Mouse (Mus musculus) granulocyte monocyte progenitor cell, adult 5-6 weeks (primary cell): ENCODE results near the gene Cacnb3. TPM values are rescaled to one million over a fixed set of nuclear protein-coding genes. Genes with fewer than 3 reads are reported as not detected.
A peak's percentile ranks its signal among the peaks of the same experiment; 100 is the strongest.

Experiments
- ATAC-seq: replicated peaks from 2 replicates; pipeline ENCODE4 v1.8.0; 2016; ENCODE audit warnings: mild to moderate bottlenecking, moderate TSS enrichment, inconsistent platforms; ENCODE audit not compliant: poor library complexity, severe bottlenecking
- total RNA-seq, 2 experiments: library from RNA; stranded (forward) in 1 of 2; stranded (reverse) in 1 of 2; fragments of 200-712, 200-1000 nt in 1 of 2; fragments of >200 nt in 1 of 2; fragmentation: Nextera tagmentation in 1 of 2; gene quantifications; 2 replicates each; pipeline ENCODE4 v1.2.3; 2014 to 2017

Gene Cacnb3
- total RNA-seq, 2 experiments from 2014 or later: not detected

DNA sequence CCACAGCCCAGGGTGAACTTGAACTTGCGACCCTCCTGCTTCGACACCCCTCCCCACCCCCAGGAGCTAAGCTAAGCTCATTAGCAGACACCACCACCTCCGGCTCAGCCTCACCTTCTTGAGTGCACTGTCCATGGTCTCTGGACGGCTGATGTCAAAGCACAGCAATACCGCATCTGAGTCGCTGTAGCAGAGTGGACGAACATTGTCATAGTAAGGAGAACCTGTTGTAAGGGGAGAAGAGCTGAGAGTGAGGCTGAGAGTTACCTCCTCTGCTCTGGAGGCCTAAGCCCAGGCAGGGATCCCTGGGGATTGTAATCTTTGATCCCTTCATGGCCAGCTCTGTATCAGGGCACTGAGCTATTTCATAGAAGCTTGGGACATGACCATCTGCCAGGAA lies 43.1 kb downstream of the Cacnb3 start:
- no peak for ATAC-seq

DNA sequence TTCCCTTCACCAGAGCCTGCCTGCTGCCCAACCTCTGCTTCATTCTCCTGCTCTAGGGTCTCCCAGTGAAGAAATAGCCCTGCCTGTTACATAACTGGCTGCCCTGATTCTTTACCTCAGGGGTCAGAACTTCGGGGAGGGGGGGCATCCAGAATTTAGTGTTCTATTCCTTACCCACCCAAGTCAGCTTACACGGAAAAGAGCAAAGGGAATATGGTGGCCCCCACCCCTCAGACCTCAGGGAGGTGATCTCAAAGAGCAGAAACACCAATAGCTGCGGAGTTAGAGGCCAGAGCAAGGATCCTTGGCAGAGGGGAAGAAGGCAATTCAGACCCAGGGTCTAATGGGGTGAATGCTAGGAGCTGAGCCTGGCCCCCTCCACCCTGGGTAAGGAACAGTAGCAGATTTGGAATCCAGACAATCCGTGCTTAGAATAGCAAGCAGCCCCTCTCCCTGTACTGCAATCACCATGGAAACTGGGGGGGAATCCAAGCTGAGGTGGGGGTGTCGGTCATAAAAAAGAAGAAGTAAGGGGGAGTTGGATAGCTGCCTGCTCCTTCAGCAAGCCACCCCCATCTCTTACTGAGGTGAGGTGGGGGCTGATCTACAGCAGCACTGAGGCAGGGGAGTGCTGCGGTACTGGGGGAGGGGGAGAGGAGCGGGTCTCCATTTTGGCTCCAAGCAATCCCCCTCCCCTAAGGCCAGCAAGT lies 43.8 kb downstream of the Cacnb3 start:
- no peak for ATAC-seq

DNA sequence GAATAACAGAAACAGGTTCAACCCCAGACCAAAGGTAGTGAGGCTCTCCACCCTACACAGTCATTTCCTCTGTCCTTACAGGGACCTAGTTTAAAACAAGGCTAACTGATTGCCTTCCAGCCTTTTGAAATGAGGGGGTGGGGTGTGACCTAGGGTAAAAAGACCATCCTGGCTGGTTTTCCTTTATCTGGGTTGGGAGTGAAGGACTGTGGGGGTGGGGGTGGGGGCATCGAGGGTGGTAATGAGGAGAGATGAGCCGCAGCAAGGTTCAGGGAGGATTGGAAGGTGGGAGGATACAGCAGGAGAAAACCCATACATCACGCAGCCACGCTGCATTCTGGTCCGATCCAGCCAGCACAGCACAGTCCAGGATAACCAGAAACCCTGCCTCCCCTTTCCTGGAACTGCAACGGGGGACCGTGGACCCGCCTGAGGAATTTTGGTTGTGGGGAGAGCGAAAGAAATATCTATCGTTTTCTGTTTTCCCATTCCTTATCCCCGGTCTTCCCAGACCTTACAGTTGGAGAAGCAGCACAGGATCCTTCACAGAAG lies 44.4 kb downstream of the Cacnb3 start:
- ATAC-seq: no peak

- ATAC-seq: no peak
Measured at GRCm38 (mm10) chr15:98675634-98676250, 45.1 kb downstream of the Cacnb3 start.

- ATAC-seq: no peak
Measured at GRCm38 (mm10) chr15:98676471-98676870, 45.8 kb downstream of the Cacnb3 start.

- ATAC-seq: peak; percentile 93
Measured at GRCm38 (mm10) chr15:98676940-98677728, 46.5 kb downstream of the Cacnb3 start, which contains the start of gene Rnd1. TSS of gene Rnd1 (minus strand) at chr15:98677461.

DNA sequence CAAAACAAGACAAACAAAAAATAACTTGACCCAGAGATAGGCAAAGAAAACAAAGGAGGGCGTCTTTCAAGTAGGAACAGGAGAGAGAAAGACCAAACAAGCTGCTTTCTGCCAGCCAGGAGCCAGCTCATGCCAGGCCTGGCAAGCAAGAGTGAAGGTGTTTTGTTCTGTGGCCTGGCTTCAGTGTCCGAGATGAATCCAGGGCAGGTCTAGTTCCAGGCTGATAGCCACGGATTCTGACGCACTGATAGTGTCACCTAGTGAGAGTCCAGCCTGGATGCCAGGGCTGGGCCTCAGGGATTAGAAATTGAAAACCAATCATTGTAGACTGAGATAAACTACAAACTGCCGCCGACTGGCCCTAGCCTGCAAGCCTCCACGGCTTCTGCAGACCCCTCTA lies 47.3 kb downstream of the Cacnb3 start:
- no peak for ATAC-seq

GRCm38 (mm10) chr15:98680660-98681059 lies 50.0 kb downstream of the Cacnb3 start:
- no peak for ATAC-seq

- no peak for ATAC-seq
Measured at GRCm38 (mm10) chr15:98681633-98682032, 51.0 kb downstream of the Cacnb3 start.

DNA sequence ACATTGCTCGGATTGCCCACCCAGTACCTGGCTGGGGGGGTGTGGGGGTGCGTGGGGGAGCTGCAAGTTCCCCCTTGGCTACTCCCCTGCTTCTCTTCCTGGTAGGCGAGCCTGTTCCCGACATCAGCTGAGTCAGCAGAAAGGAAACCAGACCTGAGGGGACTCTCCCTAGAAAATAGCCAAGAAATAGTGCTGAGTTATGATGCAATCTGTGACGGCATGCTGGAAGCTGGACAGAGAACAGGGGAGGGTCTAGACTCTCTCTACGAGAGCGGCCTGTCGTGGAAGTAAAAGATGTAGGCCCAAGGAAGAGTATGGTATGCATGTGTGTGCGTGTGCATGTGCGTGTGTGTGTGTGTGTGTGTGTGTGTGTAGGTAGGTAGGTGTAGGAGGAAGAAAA lies 52.5 kb downstream of the Cacnb3 start:
- peak; percentile 85 for ATAC-seq

DNA sequence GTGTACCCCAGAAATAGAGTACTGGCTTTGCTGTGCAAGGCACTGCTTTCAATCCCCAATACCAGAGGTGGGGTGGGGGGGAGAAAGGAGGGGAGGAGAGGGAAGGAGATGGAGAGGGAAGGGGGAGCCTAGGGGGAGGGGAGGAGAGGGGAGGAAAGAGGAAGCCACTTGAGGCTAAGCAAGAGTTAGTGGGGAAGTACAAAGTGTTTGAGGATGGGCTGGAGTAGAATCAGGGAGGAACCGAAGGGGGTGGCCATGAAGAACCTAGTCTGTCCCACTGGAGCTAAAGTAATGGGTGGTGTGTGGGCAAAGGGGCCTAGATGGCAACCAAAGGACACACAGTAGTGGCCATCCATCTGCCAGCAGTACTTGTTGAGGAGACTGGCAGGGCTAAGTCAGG lies 53.1 kb downstream of the Cacnb3 start:
- ATAC-seq: peak; percentile 78

GRCm38 (mm10) chr15:98685926-98686325 lies 55.3 kb downstream of the Cacnb3 start:
- ATAC-seq: no peak

GRCm38 (mm10) chr15:98689682-98690081 lies 59.0 kb downstream of the Cacnb3 start:
- ATAC-seq: no peak

- ATAC-seq: no peak
Measured at GRCm38 (mm10) chr15:98691486-98692147, 61.0 kb downstream of the Cacnb3 start.

GRCm38 (mm10) chr15:98692171-98692715 lies 61.6 kb downstream of the Cacnb3 start:
- peak; percentile 54 for ATAC-seq

Other genes with a start within 250 kb of the Cacnb3 start
- not detected in 2 replicates for gene Olfr283, start 249.9 kb upstream of the Cacnb3 start, total RNA-seq (2014; fragmentation: Nextera tagmentation)
- gene Olfr283, start 249.9 kb upstream of the Cacnb3 start, total RNA-seq (2017): not detected in 2 replicates
- not detected in 2 replicates for gene Olfr282, start 199.6 kb upstream of the Cacnb3 start, total RNA-seq (2014; fragmentation: Nextera tagmentation)
- gene Olfr282, start 199.6 kb upstream of the Cacnb3 start, total RNA-seq (2017): not detected in 2 replicates
- not detected in 2 replicates for gene Olfr281, start 178.3 kb upstream of the Cacnb3 start, total RNA-seq (2014; fragmentation: Nextera tagmentation)
- not detected in 2 replicates for gene Olfr281, start 178.3 kb upstream of the Cacnb3 start, total RNA-seq (2017)
- not detected in 2 replicates for gene OR5BS1P, start 160.9 kb upstream of the Cacnb3 start, total RNA-seq (2014; fragmentation: Nextera tagmentation)
- gene OR5BS1P, start 160.9 kb upstream of the Cacnb3 start, total RNA-seq (2017): not detected in 2 replicates
- gene Lalba, start 148.1 kb upstream of the Cacnb3 start, total RNA-seq (2014; fragmentation: Nextera tagmentation): not detected in 2 replicates
- not detected in 2 replicates for gene Lalba, start 148.1 kb upstream of the Cacnb3 start, total RNA-seq (2017)
- gene Olfr279, start 138.4 kb upstream of the Cacnb3 start, total RNA-seq (2014; fragmentation: Nextera tagmentation): not detected in 2 replicates
- not detected in 2 replicates for gene Olfr279, start 138.4 kb upstream of the Cacnb3 start, total RNA-seq (2017)
- 67.5 and 74.5 TPM in 2 replicates for gene Kansl2, start 96.6 kb upstream of the Cacnb3 start, total RNA-seq (2014; fragmentation: Nextera tagmentation)
- 58.9 and 61.0 TPM in 2 replicates for gene Kansl2, start 96.6 kb upstream of the Cacnb3 start, total RNA-seq (2017)
- gene Ccnt1, start 59.9 kb upstream of the Cacnb3 start, total RNA-seq (2014; fragmentation: Nextera tagmentation): 53.4 and 57.0 TPM in 2 replicates
- gene Ccnt1, start 59.9 kb upstream of the Cacnb3 start, total RNA-seq (2017): 57.3 and 70.4 TPM in 2 replicates
- not detected in 2 replicates for gene 4930415O20Rik, start 59.8 kb upstream of the Cacnb3 start, total RNA-seq (2014; fragmentation: Nextera tagmentation)
- gene 4930415O20Rik, start 59.8 kb upstream of the Cacnb3 start, total RNA-seq (2017): not detected in 2 replicates
- gene Adcy6, start 20.8 kb upstream of the Cacnb3 start, total RNA-seq (2014; fragmentation: Nextera tagmentation): 1.8 and 3.1 TPM in 2 replicates
- 2.1 and 2.9 TPM in 2 replicates for gene Adcy6, start 20.8 kb upstream of the Cacnb3 start, total RNA-seq (2017)
- gene Ddx23, start 32.1 kb downstream of the Cacnb3 start, total RNA-seq (2014; fragmentation: Nextera tagmentation): 76.1 and 82.1 TPM in 2 replicates
- 79.5 and 103 TPM in 2 replicates for gene Ddx23, start 32.1 kb downstream of the Cacnb3 start, total RNA-seq (2017)
- 0.11 and 0.39 TPM in 2 replicates for gene Rnd1, start 46.6 kb downstream of the Cacnb3 start, total RNA-seq (2014; fragmentation: Nextera tagmentation)
- 0.67 and 2.7 TPM in 2 replicates for gene Rnd1, start 46.6 kb downstream of the Cacnb3 start, total RNA-seq (2017)
- not detected in 2 replicates for gene Ccdc65, start 77.4 kb downstream of the Cacnb3 start, total RNA-seq (2014; fragmentation: Nextera tagmentation)
- gene Ccdc65, start 77.4 kb downstream of the Cacnb3 start, total RNA-seq (2017): not detected in 2 replicates
- 37.6 and 39.9 TPM in 2 replicates for gene Fkbp11, start 97.4 kb downstream of the Cacnb3 start, total RNA-seq (2014; fragmentation: Nextera tagmentation)
- 63.8 and 66.3 TPM in 2 replicates for gene Fkbp11, start 97.4 kb downstream of the Cacnb3 start, total RNA-seq (2017)
- gene Arf3, start 132.4 kb downstream of the Cacnb3 start, total RNA-seq (2014; fragmentation: Nextera tagmentation): 39.0 and 41.4 TPM in 2 replicates
- 29.9 and 32.7 TPM in 2 replicates for gene Arf3, start 132.4 kb downstream of the Cacnb3 start, total RNA-seq (2017)
- gene Wnt10b, start 147.3 kb downstream of the Cacnb3 start, total RNA-seq (2014; fragmentation: Nextera tagmentation): 0.47 TPM in 1 of 2 replicates, not detected in the other
- 0.26 TPM in 1 of 2 replicates, not detected in the other for gene Wnt10b, start 147.3 kb downstream of the Cacnb3 start, total RNA-seq (2017)
- not detected in 2 replicates for gene Wnt1, start 159.0 kb downstream of the Cacnb3 start, total RNA-seq (2014; fragmentation: Nextera tagmentation)
- gene Wnt1, start 159.0 kb downstream of the Cacnb3 start, total RNA-seq (2017): not detected in 2 replicates
- gene Ddn, start 178.7 kb downstream of the Cacnb3 start, total RNA-seq (2014; fragmentation: Nextera tagmentation): not detected in 2 replicates
- not detected in 2 replicates for gene Ddn, start 178.7 kb downstream of the Cacnb3 start, total RNA-seq (2017)
- 34.2 and 63.8 TPM in 2 replicates for gene Prkag1, start 200.7 kb downstream of the Cacnb3 start, total RNA-seq (2014; fragmentation: Nextera tagmentation)
- gene Prkag1, start 200.7 kb downstream of the Cacnb3 start, total RNA-seq (2017): 85.0 and 110 TPM in 2 replicates
- 59.0 and 81.0 TPM in 2 replicates for gene Kmt2d, start 240.4 kb downstream of the Cacnb3 start, total RNA-seq (2014; fragmentation: Nextera tagmentation)
- 15.8 and 24.9 TPM in 2 replicates for gene Kmt2d, start 240.4 kb downstream of the Cacnb3 start, total RNA-seq (2017)